Mouse (Mus musculus) spleen, postnatal 36 days (tissue): ENCODE data around the gene Phf14.

Experiments used
- DNase-seq, 2 experiments: peaks; one replicate each; pipeline ENCODE4 v3.0.0; 2022; ENCODE audit warnings: low spot score in 2 of 2, mixed read lengths in 1 of 2

The Phf14 gene

GRCm38 (mm10) chr6:12020738-12021137, 113.1 kb downstream of the Phf14 start:
- DNase-seq, result no peak

- DNase-seq, result no peak
These were observed 113.9 kb downstream of the Phf14 start for GRCm38 (mm10) chr6:12021480-12021879.

- no peak for DNase-seq
These were observed 115.8 kb downstream of the Phf14 start for GRCm38 (mm10) chr6:12023395-12023794.

GRCm38 (mm10) chr6:12026804-12027537, 119.4 kb downstream of the Phf14 start:
- no peak for DNase-seq

- no peak for DNase-seq
These were observed 127.0 kb downstream of the Phf14 start for GRCm38 (mm10) chr6:12034561-12034960.

GRCm38 (mm10) chr6:12038268-12038667, 130.7 kb downstream of the Phf14 start:
- peak; percentile 22 to 42 for DNase-seq

- DNase-seq, result no peak
These were observed 145.3 kb downstream of the Phf14 start for GRCm38 (mm10) chr6:12052884-12053283.

DNA sequence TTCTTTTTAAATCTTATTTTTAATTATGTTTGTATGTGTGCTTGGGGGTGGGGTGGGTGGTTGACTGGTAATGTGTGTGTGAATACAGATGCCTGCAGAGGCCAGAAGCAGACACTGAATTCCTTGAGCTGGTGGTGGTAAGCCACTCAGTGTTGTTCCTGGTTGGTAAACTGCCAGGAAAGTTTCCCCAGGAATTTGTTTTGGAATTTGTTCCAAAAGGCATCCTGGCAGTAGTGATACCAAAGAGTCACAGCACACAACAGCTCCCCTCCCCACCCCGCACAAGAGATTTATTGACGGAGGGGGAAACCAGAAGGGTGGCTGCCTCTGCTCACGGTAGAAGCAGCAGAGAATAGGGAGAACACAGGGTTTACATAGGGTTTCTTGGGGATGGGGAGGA, 146.5 kb downstream of the Phf14 start:
- no peak for DNase-seq

DNA sequence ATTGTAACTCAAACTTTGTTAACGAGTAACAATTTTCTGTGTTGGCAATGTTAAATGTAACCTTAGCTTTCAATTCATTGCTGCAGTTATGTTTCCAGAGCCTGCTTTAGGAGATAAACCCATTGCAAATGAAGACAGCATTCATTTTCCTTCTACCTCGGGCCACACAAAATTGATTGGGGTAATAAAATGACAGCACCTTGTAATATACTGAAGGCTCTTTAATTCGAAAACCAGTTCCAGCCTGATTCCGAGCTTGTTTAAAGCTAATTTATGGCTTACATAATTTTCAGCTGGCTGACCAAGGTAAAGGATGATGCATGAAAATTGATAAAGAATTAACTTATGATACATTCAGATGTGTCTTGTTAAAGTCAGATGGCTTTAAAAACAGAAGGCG, 151.1 kb downstream of the Phf14 start:
- DNase-seq, result no peak

- DNase-seq, result no peak
These were observed 152.4 kb downstream of the Phf14 start for GRCm38 (mm10) chr6:12059971-12060370.

GRCm38 (mm10) chr6:12060452-12061140, 153.0 kb downstream of the Phf14 start:
- no peak for DNase-seq

DNA sequence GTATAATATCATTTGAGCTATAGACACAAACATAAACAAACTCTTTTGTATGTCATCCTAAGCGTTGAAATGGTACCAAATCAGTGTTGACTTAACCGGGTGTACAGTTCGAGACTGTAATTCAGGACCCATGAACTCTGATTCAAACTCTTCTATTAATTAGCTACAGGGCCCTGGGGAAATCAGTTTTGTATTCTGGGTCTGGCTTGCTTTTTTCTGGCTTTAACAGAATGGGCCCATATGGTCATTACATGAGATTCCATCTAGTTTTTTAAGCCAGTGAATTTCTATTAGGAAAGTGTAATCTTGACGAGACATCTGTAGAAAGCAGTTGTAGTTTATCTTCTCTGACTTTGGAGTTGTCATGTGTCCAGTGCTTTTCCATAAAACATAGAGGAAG, 160.3 kb downstream of the Phf14 start:
- DNase-seq, result no peak

- DNase-seq, result no peak
These were observed 161.7 kb downstream of the Phf14 start for GRCm38 (mm10) chr6:12069357-12069756.

- no peak for DNase-seq
These were observed 167.0 kb downstream of the Phf14 start for GRCm38 (mm10) chr6:12074599-12074998.

DNA sequence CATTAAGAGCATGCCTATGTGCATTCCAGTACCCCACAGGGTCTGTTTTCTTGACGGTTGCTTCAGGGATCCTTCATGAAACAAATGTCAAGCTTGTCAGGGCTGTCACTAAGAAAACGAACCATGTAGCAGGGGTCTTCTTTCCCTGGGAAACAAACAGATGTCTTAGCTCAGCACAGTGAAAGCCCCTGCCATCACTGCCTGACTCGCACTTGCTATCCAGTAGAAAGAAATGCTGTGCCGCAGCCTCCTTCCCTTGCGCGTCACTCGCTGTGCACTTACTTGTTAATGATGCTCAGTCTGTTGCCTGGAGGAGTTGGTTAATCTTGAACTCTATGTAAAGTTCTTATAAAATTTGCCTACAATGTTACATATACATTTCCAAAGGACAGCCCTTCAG, 169.7 kb downstream of the Phf14 start:
- DNase-seq, result no peak

GRCm38 (mm10) chr6:12077880-12078618, 170.4 kb downstream of the Phf14 start:
- DNase-seq, result no peak

GRCm38 (mm10) chr6:12079260-12079659, 171.7 kb downstream of the Phf14 start:
- no peak for DNase-seq

DNA sequence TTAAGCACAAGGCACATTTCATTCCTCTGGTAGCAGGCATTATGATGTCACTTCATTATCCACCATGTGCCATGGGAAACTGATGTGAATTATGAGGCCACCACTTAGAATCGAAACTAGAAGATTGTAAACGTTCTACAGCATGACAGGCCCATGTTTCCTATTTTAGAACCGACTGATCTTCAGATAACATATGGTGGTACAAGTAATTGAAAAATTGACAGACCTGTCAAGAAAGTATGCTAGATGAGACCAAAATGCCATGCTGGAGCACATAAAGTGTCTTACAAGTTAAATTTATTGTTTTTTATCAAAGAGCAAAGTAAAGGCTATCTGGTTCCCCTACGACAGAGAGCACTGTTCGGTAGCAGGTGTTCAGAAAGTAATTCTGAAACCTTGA, 172.8 kb downstream of the Phf14 start:
- no peak for DNase-seq

- DNase-seq, result no peak
These were observed 174.1 kb downstream of the Phf14 start for GRCm38 (mm10) chr6:12081722-12082121.

DNA sequence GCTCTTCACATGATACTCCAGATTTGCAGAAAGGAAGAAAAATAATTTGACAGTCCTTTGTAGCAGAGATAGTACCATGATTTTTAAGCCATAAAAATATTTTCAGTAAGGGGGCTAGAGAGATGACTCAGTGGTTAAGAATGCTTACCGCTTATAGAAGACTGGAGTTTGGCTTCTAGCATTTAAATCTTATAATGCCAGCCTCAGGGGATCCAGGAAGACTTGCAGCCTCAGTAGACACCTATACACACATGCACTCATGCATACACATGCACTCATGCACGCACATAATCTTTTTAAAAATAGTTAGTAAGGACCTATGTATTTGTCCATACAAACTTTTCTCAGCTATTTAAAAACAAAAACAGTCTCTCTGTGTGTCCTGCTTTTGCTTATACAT, 174.5 kb downstream of the Phf14 start:
- DNase-seq, result no peak

- no peak for DNase-seq
These were observed 175.1 kb downstream of the Phf14 start for GRCm38 (mm10) chr6:12082531-12083216.

DNA sequence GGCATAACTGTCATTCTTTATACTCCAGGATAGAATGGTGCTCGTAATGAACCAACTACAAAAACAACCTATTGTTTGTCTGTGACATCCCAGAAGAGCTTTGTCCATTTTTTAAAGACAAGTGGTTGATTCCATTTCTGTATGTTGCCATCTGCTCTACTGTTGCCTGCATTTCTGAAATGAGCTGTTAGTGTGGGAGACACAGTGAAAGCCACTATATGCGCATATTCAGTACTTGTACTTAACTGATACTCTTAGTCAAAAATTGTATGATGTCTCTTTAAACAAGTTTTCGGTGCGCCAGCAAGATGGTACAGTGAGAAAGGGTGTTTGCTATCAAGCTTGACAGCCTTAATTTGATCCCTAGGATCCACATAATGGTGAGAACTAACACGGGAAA, 177.1 kb downstream of the Phf14 start:
- no peak for DNase-seq
